Mouse (Mus musculus): Measurements from ENCODE around the gene Fbxw11. TPM values are rescaled to one million over a fixed set of nuclear protein-coding genes. Genes with fewer than 3 reads are reported as not detected.

Fbxw11 gene
- total RNA-seq, 2 experiments from 2014 or later: 63.4 to 71.3 TPM

Other genes starting within 250 kb of the Fbxw11 start
- 10 to 100 TPM; 63.5 to 68.8 TPM for gene Ubtd2, start 187.4 kb upstream of the Fbxw11 start, total RNA-seq (2021)
- gene Efcab9, start 110.6 kb upstream of the Fbxw11 start, total RNA-seq (2021): under 1 TPM; 0.60 to 0.76 TPM
- gene Stk10, start 109.4 kb upstream of the Fbxw11 start, total RNA-seq (2021): 10 to 100 TPM in 1 of 2 experiments, 1 to 10 TPM in 1; 9.8 to 10.3 TPM
- not detected for gene Smim23, start 181.9 kb downstream of the Fbxw11 start, total RNA-seq (2021)